Mouse (Mus musculus) lung, adult 2 months (tissue): ENCODE data around the gene Tmcc2. TPM values are rescaled to one million over a fixed set of nuclear protein-coding genes. Genes with fewer than 3 reads are reported as not detected.

Experiments
- DNase-seq: peaks from one replicate; pipeline ENCODE4 v3.0.0; 2022
- H3K4me1 ChIP-seq: fragments of 200-500 bp; 2 replicates; pipeline ENCODE4 v1.6.1; 2011; ENCODE audit warnings: low read length; ENCODE audit not compliant: control insufficient read depth, insufficient read depth
- H3K4me3 ChIP-seq: fragments of 200-500 bp; replicated peaks from 2 replicates; pipeline ENCODE3; 2011; ENCODE audit warnings: low read depth, mild to moderate bottlenecking, control low read depth, low read length; ENCODE audit errors: extremely low read depth
- CTCF ChIP-seq: fragments of 200-500 bp; IDR thresholded peaks from 2 replicates; pipeline ENCODE4 v1.5.1; 2011; ENCODE audit warnings: mild to moderate bottlenecking, low read length, control low read depth; ENCODE audit not compliant: insufficient read depth
- POLR2A ChIP-seq: fragments of 200-500 bp; IDR thresholded peaks from 2 replicates; pipeline ENCODE4 v1.6.1; 2011; ENCODE audit warnings: low read depth, mild to moderate bottlenecking, control low read depth, low read length, borderline replicate concordance; ENCODE audit errors: extremely low read depth
- WGBS: fragments of 180-500 bp; shearing (Covaris S2); methylation state at CpG from one replicate; pipeline ENCODE4 v1.1.7; 2018; 5-methylcytosine and 5-hydroxymethylcytosine counted together
- polyA plus RNA-seq: library from polyadenylated mRNA; depleted of rRNA; stranded (reverse); fragments of >200 nt; gene quantifications from 2 replicates; pipeline ENCODE4 v1.2.3, GENCODE M21; 2012; rRNA removed

The Tmcc2 gene
- polyA plus RNA-seq, 1 experiment, result 135 TPM

DNA sequence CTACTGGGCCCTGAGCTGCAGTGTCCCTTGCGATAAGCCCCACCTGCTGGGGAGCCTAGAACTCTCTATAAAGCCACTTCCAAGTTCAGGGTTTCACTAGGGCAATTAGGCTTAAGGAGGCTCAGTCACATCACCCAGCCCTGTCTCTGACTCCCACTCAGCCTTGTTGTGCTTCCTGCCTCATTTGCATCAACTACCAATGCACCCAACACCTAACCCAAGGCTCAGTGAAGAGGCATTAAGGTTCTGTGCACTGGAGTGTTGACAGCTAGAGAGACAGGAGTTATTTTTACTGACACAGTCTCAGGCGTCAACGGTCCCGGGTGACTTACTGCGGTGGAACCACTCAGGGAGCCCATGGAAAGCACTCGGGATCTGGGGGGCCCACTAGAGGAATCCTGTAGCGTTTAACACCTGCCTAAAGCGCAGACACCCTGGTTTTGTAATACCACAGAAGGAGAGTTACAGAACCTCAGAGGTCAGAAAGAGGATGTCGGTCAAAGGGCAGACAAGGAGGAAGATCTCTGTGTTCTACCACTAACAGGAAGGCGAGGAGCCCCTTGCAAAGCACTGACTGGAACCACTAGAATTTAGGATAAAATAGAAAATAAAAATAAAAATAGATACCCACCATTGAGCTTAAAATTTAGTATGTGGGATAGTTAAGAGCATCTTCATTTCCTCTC lies 79.8 kb downstream of the Tmcc2 start:
- no peak overlapping the region for H3K4me3 ChIP-seq
- TF ChIP-seq POLR2A (no peak), CTCF (no peak)
- DNase-seq, result no peak
- H3K4me1 ChIP-seq, result peaks cover 5% of the 10 kb centered on the region
- WGBS, result 59% methylated on average over 10 of the region's 10 CpGs

DNA sequence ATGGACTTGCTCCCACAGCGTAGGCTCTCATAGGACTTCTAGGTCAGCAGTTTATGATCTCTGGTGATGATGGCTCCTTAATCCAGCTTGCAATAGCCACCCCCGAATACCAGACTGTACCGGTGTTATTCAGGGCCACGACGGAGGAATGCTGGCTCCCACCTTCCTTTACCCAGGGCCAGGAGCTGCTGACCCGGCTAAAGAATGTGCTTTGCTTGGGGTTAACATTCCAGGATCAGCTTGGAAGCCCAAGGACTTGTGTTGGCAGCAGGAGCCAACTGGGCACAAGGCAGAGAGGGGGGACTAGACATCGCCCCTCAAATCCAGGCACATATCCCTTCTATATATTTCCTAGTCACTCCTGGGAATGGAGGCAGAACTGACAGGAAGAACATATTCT lies 80.3 kb downstream of the Tmcc2 start:
- no peak for DNase-seq
- TF ChIP-seq CTCF (no peak), POLR2A (no peak)
- WGBS, result 66% methylated on average over 7 of the region's 7 CpGs
- Histone ChIP-seq H3K4me1 (peaks cover 5% of the 10 kb centered on the region), H3K4me3 (no peak overlapping the region)

DNA sequence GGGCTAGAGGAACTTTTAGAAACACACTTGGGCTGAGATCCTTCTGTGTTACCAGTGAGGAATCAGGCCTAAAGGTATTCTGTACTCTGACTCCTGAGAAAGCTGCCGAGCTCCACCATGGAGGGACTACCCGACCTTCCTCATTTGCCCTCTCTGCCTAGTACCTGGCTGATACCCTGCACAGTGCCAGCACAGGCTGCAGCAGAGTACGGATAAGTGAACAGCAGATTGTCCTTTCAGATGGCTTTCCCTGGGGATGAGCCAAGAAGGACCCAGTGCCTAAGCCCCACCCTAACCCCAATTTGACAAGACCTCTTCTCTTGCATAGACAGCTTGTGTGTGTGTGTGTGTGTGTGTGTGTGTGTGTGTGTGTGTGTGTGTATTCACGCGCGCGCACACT lies 82.4 kb downstream of the Tmcc2 start:
- no peak for DNase-seq
- Histone ChIP-seq H3K4me1 (peaks cover 2% of the 10 kb centered on the region; the same call in 1 of the 2 replicates), H3K4me3 (no peak overlapping the region)
- no peak for TF ChIP-seq POLR2A
- TF ChIP-seq CTCF, result no peak
- 85% methylated on average over 7 of the region's 7 CpGs for WGBS

DNA sequence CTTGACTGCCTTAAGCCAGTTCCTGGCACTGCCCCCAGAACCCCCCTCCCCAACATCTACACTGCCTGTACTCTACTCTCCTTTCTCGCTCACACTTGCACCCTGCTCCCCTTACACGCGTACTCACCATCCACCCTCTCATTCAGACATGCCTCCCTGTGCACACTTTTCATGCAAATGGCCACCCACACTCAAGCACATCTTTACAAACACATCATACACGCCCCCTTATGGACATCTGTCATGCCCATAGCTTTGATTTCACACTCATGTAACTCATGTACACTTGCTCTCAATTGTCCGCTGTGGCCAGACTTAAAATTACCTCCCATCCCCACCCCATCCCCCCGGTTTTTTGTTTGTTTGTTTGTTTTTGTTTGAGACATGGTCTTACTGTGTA lies 83.1 kb downstream of the Tmcc2 start:
- 86% methylated on average over 6 of the region's 6 CpGs for WGBS
- Histone ChIP-seq H3K4me3 (no peak overlapping the region), H3K4me1 (peaks cover 2% of the 10 kb centered on the region; the same call in 1 of the 2 replicates)
- DNase-seq, result no peak
- TF ChIP-seq CTCF (no peak), POLR2A (no peak)

DNA sequence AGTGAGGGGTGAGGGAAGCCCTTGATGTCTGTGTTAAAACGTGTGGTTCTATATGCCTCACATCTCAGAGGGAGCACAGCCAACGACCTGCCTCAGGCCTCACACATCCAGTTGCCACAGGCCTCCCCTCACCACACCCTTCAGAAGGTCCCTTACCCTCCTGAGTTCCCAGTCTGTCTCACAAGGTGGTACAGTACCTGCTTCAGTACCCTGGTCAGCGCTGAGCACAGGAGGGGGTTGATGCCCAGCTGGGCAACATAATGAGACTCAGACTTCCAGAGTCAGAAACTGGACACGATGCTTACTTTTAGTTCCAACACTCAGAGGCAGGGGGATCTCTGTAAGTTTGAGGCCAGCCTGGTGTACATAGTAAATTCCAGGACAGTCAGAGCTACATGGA lies 84.3 kb downstream of the Tmcc2 start:
- 38% methylated on average over 4 of the region's 4 CpGs for WGBS
- DNase-seq, result no peak
- Histone ChIP-seq H3K4me1 (no peaks in the 10 kb centered on the region), H3K4me3 (no peak overlapping the region)
- TF ChIP-seq POLR2A, result no peak
- no peak for TF ChIP-seq CTCF

Other genes with a start within 250 kb of the Tmcc2 start
- not detected in 2 replicates for gene Lemd1, start 199.8 kb downstream of the Tmcc2 start, polyA plus RNA-seq
- not detected in 2 replicates for gene AC124108.1, start 199.8 kb downstream of the Tmcc2 start, polyA plus RNA-seq
- not detected in 2 replicates for gene Gm10188, start 161.5 kb downstream of the Tmcc2 start, polyA plus RNA-seq
- gene Klhdc8a, start 92.7 kb downstream of the Tmcc2 start, polyA plus RNA-seq, result 3.2 and 4.6 TPM in 2 replicates
- 9.6 and 10.4 TPM in 2 replicates for gene Nuak2, start 75.2 kb downstream of the Tmcc2 start, polyA plus RNA-seq
- 14.9 and 17.7 TPM in 2 replicates for gene Dstyk, start 26.3 kb upstream of the Tmcc2 start, polyA plus RNA-seq
- 11.7 and 20.8 TPM in 2 replicates for gene Rbbp5, start 86.1 kb upstream of the Tmcc2 start, polyA plus RNA-seq
- gene Tmem81, start 114.9 kb upstream of the Tmcc2 start, polyA plus RNA-seq, result 2.4 and 3.5 TPM in 2 replicates
- 0.07 and 0.11 TPM in 2 replicates for gene Cntn2, start 152.0 kb upstream of the Tmcc2 start, polyA plus RNA-seq